Mouse (Mus musculus): ENCODE measurements around the gene Sfrp2. TPM values are rescaled to one million over a fixed set of nuclear protein-coding genes. Genes with fewer than 3 reads are reported as not detected.

Gene Sfrp2
- total and polyA plus RNA-seq, 3 experiments, result 0.17 to 0.23 (median 0.17) TPM

- in situ Hi-C loops (cut with MboI; ENCODE audit: low pct_ligation_motif_present, low pct_unique_long_range_greater_than_20kb, low sequenced_read_pairs) (no loop called here), dilution Hi-C loops (cut with MboI; ENCODE audit: extremely low pct_ligation_motif_present, extremely low pct_unique_long_range_greater_than_20kb, low sequenced_read_pairs) (no loop called here)
- no peaks in the 10 kb centered on the region for H3K27me3 ChIP-seq (replicated peaks)
- H3K4me3 ChIP-seq (replicated peaks in 1 of 3; ENCODE audit: low read depth in 2 of 3, low read length in 2 of 3, poor library complexity in 1 of 3), result no peak overlapping the region
- no peak overlapping the region for H3K9ac ChIP-seq (ENCODE audit: insufficient read depth, low read depth)
- no peak overlapping the region for H3K4me2 ChIP-seq (ENCODE audit: insufficient read depth, low read depth, poor library complexity, severe bottlenecking)
- no peaks in the 10 kb centered on the region for H3K79me2 ChIP-seq (replicated peaks; ENCODE audit: control insufficient read depth, extremely low read depth, insufficient read depth, poor library complexity, severe bottlenecking)
- H3K27ac ChIP-seq (ENCODE audit: insufficient read depth, low read depth), result no peak overlapping the region
- H3K9me3 ChIP-seq (replicated peaks; ENCODE audit: low read length), result no peaks in the 10 kb centered on the region
- no peak for TF ChIP-seq ZKSCAN1 (IDR thresholded peaks at IDR 0.05; ENCODE audit: borderline replicate concordance, low read depth, low read length)
- H3K36me3 ChIP-seq (replicated peaks in 1 of 2; ENCODE audit: control insufficient read depth in 1 of 2, insufficient read depth in 1 of 2, low read length in 1 of 2), result no peaks in the 10 kb centered on the region
- no peak for DNase-seq (ENCODE audit: extremely low read depth)
- no peaks in the 10 kb centered on the region for H3K4me1 ChIP-seq (ENCODE audit: control insufficient read depth in 1 of 2, insufficient read depth in 2 of 2)
Measured at GRCm38 (mm10) chr3:83823774-83824173, 57.7 kb downstream of the Sfrp2 start.

Other genes with a start within 250 kb of the Sfrp2 start
- gene Tlr2, start 75.4 kb downstream of the Sfrp2 start, total RNA-seq (2012; rRNA removed), result 8.4 and 8.8 TPM in 2 replicates
- 19.9 and 21.5 TPM in 2 replicates for gene Tlr2, start 75.4 kb downstream of the Sfrp2 start, total RNA-seq (2014; rRNA removed)
- 19.3 and 19.6 TPM in 2 replicates for gene Tlr2, start 75.4 kb downstream of the Sfrp2 start, polyA plus RNA-seq (2012; ENCODE audit: insufficient read length, low read depth)